Mouse (Mus musculus) central nervous system, embryonic 18 days (tissue): ENCODE results near the gene Slc30a1. TPM values are rescaled to one million over a fixed set of nuclear protein-coding genes. Genes with fewer than 3 reads are reported as not detected.

Experiments
- polyA plus RNA-seq: library from polyadenylated mRNA; depleted of rRNA; stranded (reverse); fragments of >200 nt; gene quantifications from 2 replicates; pipeline ENCODE4 v1.2.3, GENCODE M21; 2012; rRNA removed

Gene Slc30a1
- 11.5 and 12.0 TPM in 2 replicates for polyA plus RNA-seq

DNA sequence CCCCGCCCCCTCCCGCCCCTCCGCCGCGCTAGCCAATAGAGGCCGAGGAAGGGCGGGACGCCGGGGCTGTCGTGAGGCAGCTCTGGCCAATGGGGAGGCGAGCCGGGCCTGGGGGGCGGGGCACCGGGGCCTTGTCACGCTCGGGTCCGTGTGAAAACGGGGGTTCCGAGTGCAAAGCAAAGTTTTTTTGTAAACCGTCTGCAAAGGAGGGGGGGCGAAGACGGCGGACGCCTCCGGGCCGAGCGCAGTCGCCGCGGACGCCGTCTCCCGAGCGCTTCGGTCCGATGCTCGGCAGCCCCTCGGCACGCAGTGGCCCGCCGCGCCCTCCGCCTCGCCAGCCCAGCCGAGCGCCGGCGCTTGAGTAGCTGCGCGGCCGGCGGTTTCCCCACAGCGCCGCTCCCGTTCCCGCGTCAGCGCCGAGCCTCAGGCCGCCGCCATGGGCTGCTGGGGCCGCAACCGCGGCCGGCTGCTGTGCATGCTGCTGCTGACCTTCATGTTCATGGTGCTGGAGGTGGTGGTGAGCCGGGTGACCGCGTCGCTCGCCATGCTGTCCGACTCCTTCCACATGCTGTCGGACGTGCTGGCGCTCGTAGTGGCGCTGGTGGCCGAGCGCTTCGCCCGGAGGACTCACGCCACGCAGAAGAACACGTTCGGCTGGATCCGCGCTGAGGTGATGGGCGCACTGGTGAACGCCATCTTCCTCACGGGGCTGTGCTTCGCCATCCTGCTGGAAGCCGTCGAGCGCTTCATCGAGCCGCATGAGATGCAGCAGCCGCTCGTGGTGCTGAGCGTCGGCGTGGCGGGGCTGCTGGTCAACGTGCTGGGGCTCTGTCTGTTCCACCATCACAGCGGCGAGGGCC is at the start of gene Slc30a1:
TSS of gene Slc30a1 (plus strand) at position 197 of the 860 bp plus-strand sequence.

Other genes with a start within 250 kb of the Slc30a1 start
- 32.7 and 32.9 TPM in 2 replicates for gene Lpgat1, start 188.9 kb upstream of the Slc30a1 start, polyA plus RNA-seq
- gene Nek2, start 85.3 kb upstream of the Slc30a1 start, polyA plus RNA-seq: 3.4 and 3.8 TPM in 2 replicates
- gene Rd3, start 70.6 kb downstream of the Slc30a1 start, polyA plus RNA-seq: 1.8 TPM in 2 replicates
- gene Traf5, start 185.8 kb downstream of the Slc30a1 start, polyA plus RNA-seq: 3.0 and 3.1 TPM in 2 replicates
- 40.6 and 41.0 TPM in 2 replicates for gene Rcor3, start 231.3 kb downstream of the Slc30a1 start, polyA plus RNA-seq